Mouse (Mus musculus) CH12.LX (cell line): ENCODE data around the gene Il17a.

ENCODE experiments used
- MAX ChIP-seq: IDR thresholded peaks from 2 replicates; pipeline ENCODE4 v1.6.1; 2011; ENCODE audit warnings: low read length, improper control_type of control experiment
- POLR2A ChIP-seq: IDR thresholded peaks from 2 replicates; pipeline ENCODE4 v1.6.1; 2011; ENCODE audit warnings: low read depth, mild to moderate bottlenecking, improper control_type of control experiment, low read length
- SMC3 ChIP-seq: IDR thresholded peaks from 2 replicates; pipeline ENCODE4 v1.6.1; 2011; ENCODE audit warnings: low read depth, low read length, improper control_type of control experiment

DNA sequence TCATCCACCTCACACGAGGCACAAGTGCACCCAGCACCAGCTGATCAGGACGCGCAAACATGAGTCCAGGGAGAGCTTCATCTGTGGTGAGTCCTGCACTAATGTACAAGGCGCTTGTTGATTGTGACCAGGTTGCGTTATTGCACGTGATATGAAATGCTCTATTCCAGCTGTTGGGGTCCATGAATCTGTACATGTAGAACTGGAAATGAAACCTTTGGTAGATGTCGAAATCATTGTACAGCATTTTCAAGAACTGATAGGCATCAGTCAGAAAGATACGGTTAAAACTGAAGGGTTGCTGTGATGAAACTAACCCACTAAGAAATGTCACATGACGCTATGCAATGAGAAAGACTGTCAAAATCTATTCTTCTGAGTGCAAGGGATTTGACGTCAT is at the start of gene Il17a:
- no peak for TF ChIP-seq SMC3
- TF ChIP-seq POLR2A: no peak
- TF ChIP-seq MAX: no peak
